Mouse (Mus musculus): ENCODE measurements around the gene Gpr37l1. TPM values are rescaled to one million over a fixed set of nuclear protein-coding genes. Genes with fewer than 3 reads are reported as not detected.
"Not testable (repeated sequence)": the region's sequence is repeated elsewhere in the genome, so short reads cannot be mapped to it uniquely, and the experiment has no call there.

Gene Gpr37l1
- polyA plus RNA-seq, 1 experiment from 2014 or later = not detected

DNA sequence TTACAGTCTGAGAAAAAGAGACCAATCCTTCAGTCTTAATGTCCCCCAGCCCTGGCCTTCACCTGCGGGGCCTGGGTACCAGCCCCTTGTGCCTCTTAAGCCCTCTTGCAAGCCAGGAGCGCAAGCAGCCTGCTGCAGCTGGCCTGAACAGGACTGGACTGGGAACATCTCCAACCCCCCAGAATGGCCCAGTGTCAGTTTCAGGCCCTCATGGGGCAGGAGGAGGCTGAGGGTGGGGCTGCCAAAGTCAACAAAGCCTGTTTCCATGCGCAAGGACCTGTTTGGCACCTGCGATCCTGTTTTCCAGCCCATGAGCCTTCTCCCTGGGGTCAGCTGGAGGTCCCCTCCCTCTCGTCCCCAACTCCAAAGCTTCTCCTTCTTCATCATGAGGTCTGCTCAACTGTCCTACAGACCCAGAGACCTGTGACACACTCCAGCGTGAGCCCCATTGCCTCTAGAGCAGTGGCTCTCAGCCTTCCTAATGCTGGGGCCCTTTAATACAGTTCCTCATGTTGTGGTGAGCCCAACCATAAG is 28.5 kb upstream of the Gpr37l1 start:
- 92% methylated on average over 6 of the region's 6 CpGs for WGBS
- peaks cover 14% of the 10 kb centered on the region for H3K4me1 ChIP-seq
- ATAC-seq = no peak
- no peak overlapping the region for H3K4me3 ChIP-seq
- H3K27me3 ChIP-seq = no peaks in the 10 kb centered on the region
- H3K9me3 ChIP-seq (replicated peaks) = no peaks in the 10 kb centered on the region
- no peak overlapping the region for H3K4me2 ChIP-seq
- H3K9ac ChIP-seq = no peak overlapping the region
- no peak overlapping the region for H3K27ac ChIP-seq
- H3K36me3 ChIP-seq (ENCODE audit: poor library complexity, severe bottlenecking) = no peaks in the 10 kb centered on the region

GRCm38 (mm10) chr1:135194335-135194734 is 26.9 kb upstream of the Gpr37l1 start:
- H3K27ac ChIP-seq; H3K9ac ChIP-seq; H3K4me3 ChIP-seq; H3K36me3 ChIP-seq (ENCODE audit: poor library complexity, severe bottlenecking); ATAC-seq; H3K4me2 ChIP-seq; H3K27me3 ChIP-seq; H3K9me3 ChIP-seq (replicated peaks): not testable (repeated sequence)
- H3K4me1 ChIP-seq = peaks cover 11% of the 10 kb centered on the region
- 54% methylated on average over 5 of the region's 5 CpGs for WGBS

DNA sequence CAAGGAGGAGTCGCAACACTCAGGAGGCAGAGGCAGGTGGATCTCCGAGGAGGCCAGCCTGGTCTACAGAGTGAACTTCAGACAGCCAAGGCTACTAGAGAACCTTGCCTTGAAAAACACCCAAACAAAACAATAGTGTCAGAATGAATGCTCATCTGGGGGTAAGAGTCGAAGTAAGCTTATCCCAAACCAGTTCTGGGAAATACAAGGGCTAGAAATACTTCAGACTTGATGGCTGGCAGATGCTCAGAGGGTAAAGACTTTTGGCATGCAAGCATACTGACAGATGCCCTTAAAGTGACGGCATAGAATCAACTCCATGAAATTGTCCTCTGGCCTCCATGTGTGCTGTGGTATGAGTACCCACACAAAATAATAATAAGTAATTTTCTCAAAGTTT is 21.7 kb upstream of the Gpr37l1 start:
- H3K9me3 ChIP-seq (replicated peaks) = no peaks in the 10 kb centered on the region
- no peak for ATAC-seq
- WGBS = 91% methylated on average over 4 of the region's 4 CpGs
- no peak overlapping the region for H3K9ac ChIP-seq
- H3K4me3 ChIP-seq = no peak overlapping the region
- no peak overlapping the region for H3K27ac ChIP-seq
- H3K36me3 ChIP-seq (ENCODE audit: poor library complexity, severe bottlenecking) = no peaks in the 10 kb centered on the region
- no peaks in the 10 kb centered on the region for H3K4me1 ChIP-seq
- no peaks in the 10 kb centered on the region for H3K27me3 ChIP-seq
- no peak overlapping the region for H3K4me2 ChIP-seq

DNA sequence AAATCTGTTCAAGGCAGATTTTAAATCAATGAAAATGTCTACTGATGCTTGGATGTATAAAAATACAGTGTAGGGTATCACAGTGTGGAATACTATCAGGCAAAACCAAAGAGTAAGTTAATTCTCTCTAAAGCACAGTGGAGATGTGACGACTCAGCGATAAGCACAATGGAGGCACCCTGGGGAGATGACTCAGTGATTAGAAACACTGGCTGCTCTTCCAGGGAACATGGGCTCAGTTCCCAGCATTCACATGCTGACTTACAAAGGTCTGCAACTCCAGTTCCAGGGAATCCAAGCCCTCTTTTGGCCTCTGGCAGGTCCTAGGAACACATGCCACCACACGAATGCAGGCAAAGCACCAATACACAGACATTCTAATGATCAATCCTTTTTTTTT is 20.7 kb upstream of the Gpr37l1 start:
- no peaks in the 10 kb centered on the region for H3K4me1 ChIP-seq
- H3K9ac ChIP-seq = no peak overlapping the region
- no peak for ATAC-seq
- H3K27ac ChIP-seq = no peak overlapping the region
- no peak overlapping the region for H3K4me3 ChIP-seq
- WGBS = 10% methylated on average over 3 of the region's 3 CpGs
- H3K27me3 ChIP-seq = no peaks in the 10 kb centered on the region
- H3K4me2 ChIP-seq = no peak overlapping the region
- no peaks in the 10 kb centered on the region for H3K36me3 ChIP-seq (ENCODE audit: poor library complexity, severe bottlenecking)
- no peaks in the 10 kb centered on the region for H3K9me3 ChIP-seq (replicated peaks)

DNA sequence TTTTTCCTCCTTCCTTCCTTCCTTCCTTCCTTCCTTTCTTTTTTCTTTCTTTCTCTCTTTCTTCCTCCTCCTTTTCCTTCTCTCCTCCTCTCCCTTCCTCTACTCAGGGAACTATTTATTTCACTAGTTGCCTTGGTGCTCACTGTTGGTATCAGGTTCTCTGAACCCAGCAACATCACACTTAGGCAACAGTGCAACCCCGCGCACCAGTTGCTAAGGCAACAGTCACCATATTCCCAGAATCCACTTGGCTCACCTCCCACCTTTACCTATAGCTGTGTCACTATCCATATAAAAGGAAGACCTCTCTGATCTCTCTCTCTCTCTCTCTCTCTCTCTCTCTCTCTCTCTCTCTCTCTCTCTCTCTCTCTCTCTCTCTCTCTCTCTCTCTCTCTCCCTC is 19.5 kb upstream of the Gpr37l1 start:
- H3K27me3 ChIP-seq; ATAC-seq; H3K9ac ChIP-seq; H3K4me1 ChIP-seq; H3K27ac ChIP-seq; H3K36me3 ChIP-seq (ENCODE audit: poor library complexity, severe bottlenecking); H3K4me3 ChIP-seq; H3K9me3 ChIP-seq (replicated peaks); H3K4me2 ChIP-seq: not testable (repeated sequence)
- WGBS = 43% methylated on average over 2 of the region's 2 CpGs

- Histone ChIP-seq H3K27ac (no peak overlapping the region), H3K9ac (no peak overlapping the region), H3K4me2 (no peak overlapping the region), H3K9me3 (replicated peaks) (no peaks in the 10 kb centered on the region), H3K4me1 (peaks cover 9% of the 10 kb centered on the region), H3K36me3 (ENCODE audit: poor library complexity, severe bottlenecking) (no peaks in the 10 kb centered on the region), H3K27me3 (no peaks in the 10 kb centered on the region), H3K4me3 (no peak overlapping the region)
- 25% methylated on average over 8 of the region's 8 CpGs for WGBS
- no peak for ATAC-seq
Measured at GRCm38 (mm10) chr1:135186427-135186826, 18.9 kb upstream of the Gpr37l1 start.

GRCm38 (mm10) chr1:135185936-135186335 is 18.5 kb upstream of the Gpr37l1 start:
- no peak for ATAC-seq
- H3K27ac ChIP-seq = no peak overlapping the region
- no peaks in the 10 kb centered on the region for H3K36me3 ChIP-seq (ENCODE audit: poor library complexity, severe bottlenecking)
- no peaks in the 10 kb centered on the region for H3K27me3 ChIP-seq
- no peaks in the 10 kb centered on the region for H3K9me3 ChIP-seq (replicated peaks)
- H3K4me3 ChIP-seq = no peak overlapping the region
- WGBS = 21% methylated on average over 5 of the region's 5 CpGs
- no peak overlapping the region for H3K9ac ChIP-seq
- peaks cover 10% of the 10 kb centered on the region for H3K4me1 ChIP-seq
- no peak overlapping the region for H3K4me2 ChIP-seq

- Histone ChIP-seq H3K27me3 (no peaks in the 10 kb centered on the region), H3K4me1 (peaks cover 10% of the 10 kb centered on the region), H3K4me3 (no peak overlapping the region), H3K9ac (no peak overlapping the region), H3K4me2 (no peak overlapping the region), H3K36me3 (ENCODE audit: poor library complexity, severe bottlenecking) (no peaks in the 10 kb centered on the region), H3K27ac (no peak overlapping the region), H3K9me3 (replicated peaks) (no peaks in the 10 kb centered on the region)
- ATAC-seq = no peak
- 81% methylated on average over 11 of the region's 11 CpGs for WGBS
Measured at GRCm38 (mm10) chr1:135183941-135184570, 16.6 kb upstream of the Gpr37l1 start.

DNA sequence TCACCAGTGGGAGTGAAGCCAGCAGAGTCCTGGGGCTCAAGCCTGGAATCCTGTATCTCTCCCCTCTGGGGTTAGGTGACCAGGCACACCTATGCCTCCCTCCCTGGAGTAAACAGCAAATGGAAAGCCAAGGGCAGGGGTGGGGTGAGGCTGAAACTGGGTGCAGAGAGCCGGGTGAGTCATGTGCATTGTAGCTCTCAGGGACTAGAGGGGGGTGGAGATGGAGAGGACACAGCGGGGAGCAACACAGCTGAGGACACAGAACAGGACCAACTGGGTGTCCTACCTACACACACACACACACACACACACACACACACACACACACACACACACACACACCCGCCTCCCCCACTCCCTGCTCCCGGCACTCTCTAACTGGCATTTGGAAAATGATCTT is 16.0 kb upstream of the Gpr37l1 start:
- Histone ChIP-seq H3K36me3 (ENCODE audit: poor library complexity, severe bottlenecking) (no peaks in the 10 kb centered on the region), H3K4me1 (peaks cover 10% of the 10 kb centered on the region), H3K27me3 (no peaks in the 10 kb centered on the region), H3K27ac (no peak overlapping the region), H3K4me2 (no peak overlapping the region), H3K4me3 (no peak overlapping the region), H3K9me3 (replicated peaks) (no peaks in the 10 kb centered on the region), H3K9ac (no peak overlapping the region)
- WGBS = 70% methylated on average over 4 of the region's 4 CpGs
- ATAC-seq = no peak

- no peak overlapping the region for H3K4me2 ChIP-seq
- H3K36me3 ChIP-seq (ENCODE audit: poor library complexity, severe bottlenecking) = no peaks in the 10 kb centered on the region
- 68% methylated on average over 3 of the region's 3 CpGs for WGBS
- H3K27me3 ChIP-seq = no peaks in the 10 kb centered on the region
- H3K4me1 ChIP-seq = peaks cover 10% of the 10 kb centered on the region
- no peak for ATAC-seq
- no peak overlapping the region for H3K9ac ChIP-seq
- no peak overlapping the region for H3K4me3 ChIP-seq
- no peak overlapping the region for H3K27ac ChIP-seq
- no peaks in the 10 kb centered on the region for H3K9me3 ChIP-seq (replicated peaks)
Measured at GRCm38 (mm10) chr1:135182975-135183374, 15.5 kb upstream of the Gpr37l1 start.

DNA sequence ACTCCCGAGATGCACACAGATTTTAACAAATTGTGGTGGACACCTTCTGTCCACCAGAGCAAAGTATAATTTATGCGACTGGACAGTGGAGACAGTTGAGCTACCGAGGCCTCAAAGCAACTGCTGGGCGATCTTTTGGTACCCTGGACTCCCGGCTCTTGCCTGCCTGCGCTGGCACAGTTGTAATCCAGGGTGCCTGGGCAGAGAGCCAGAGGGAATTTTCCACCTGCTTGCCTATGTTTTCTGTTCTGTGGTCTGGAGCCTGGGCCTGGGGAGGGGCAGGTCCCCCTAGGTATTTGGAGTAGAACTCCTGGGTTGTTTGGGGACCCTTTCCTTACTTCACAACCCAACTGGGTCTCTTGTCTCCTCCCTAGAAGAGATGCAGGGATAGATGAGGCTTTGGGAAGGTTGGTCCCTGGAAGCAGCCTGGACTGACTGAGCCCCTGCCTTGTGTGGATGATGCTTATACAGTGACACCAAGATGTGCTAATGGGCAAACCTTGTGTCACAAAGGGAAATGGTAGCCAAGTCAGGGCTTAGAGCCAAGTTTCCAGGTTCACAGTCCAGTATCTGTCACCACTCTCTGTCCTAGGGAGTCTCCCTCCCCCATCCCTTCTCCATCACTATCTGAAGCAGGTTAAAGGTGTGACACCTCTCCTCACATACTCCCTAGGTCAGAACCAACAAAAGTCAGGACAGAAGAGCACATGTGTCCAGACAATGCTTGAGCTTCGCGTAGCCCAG is 14.6 kb upstream of the Gpr37l1 start:
- Histone ChIP-seq H3K36me3 (ENCODE audit: poor library complexity, severe bottlenecking) (no peaks in the 10 kb centered on the region), H3K27ac (no peak overlapping the region), H3K4me1 (peaks cover 10% of the 10 kb centered on the region), H3K4me2 (no peak overlapping the region), H3K9ac (no peak overlapping the region), H3K4me3 (no peak overlapping the region), H3K27me3 (no peaks in the 10 kb centered on the region), H3K9me3 (replicated peaks) (no peaks in the 10 kb centered on the region)
- ATAC-seq = no peak
- WGBS = 66% methylated on average over 8 of the region's 8 CpGs

GRCm38 (mm10) chr1:135181275-135181674 is 13.8 kb upstream of the Gpr37l1 start:
- H3K4me3 ChIP-seq = no peak overlapping the region
- no peaks in the 10 kb centered on the region for H3K9me3 ChIP-seq (replicated peaks)
- ATAC-seq = no peak
- H3K36me3 ChIP-seq (ENCODE audit: poor library complexity, severe bottlenecking) = no peaks in the 10 kb centered on the region
- H3K27me3 ChIP-seq = no peaks in the 10 kb centered on the region
- 80% methylated on average over 4 of the region's 4 CpGs for WGBS
- H3K9ac ChIP-seq = no peak overlapping the region
- peaks cover 10% of the 10 kb centered on the region for H3K4me1 ChIP-seq
- no peak overlapping the region for H3K4me2 ChIP-seq
- no peak overlapping the region for H3K27ac ChIP-seq
